Mouse (Mus musculus) intestine, postnatal 0 days (tissue): Measurements from ENCODE around the gene Gng3. TPM values are rescaled to one million over a fixed set of nuclear protein-coding genes. Genes with fewer than 3 reads are reported as not detected.
A peak's percentile ranks its signal among the peaks of the same experiment; 100 is the strongest.

ENCODE experiments used
- ATAC-seq: fragments of 200-750 bp; cut with Nextera tagmentation; 2 replicates; pipeline ENCODE4 v1.8.0; 2017; ENCODE audit warnings: mild to moderate bottlenecking, moderate TSS enrichment, moderate library complexity
- H3K27ac ChIP-seq: fragments of 300-500 bp; sonication (generic); 2 replicates; pipeline ENCODE4 v1.5.1; 2014; ENCODE audit warnings: mild to moderate bottlenecking, low read depth, low read length, moderate library complexity
- H3K27me3 ChIP-seq: fragments of 300-500 bp; sonication (generic); replicated peaks from 2 replicates; pipeline ENCODE4 v1.6.1; 2014; ENCODE audit warnings: low read length, mixed read lengths; ENCODE audit not compliant: control insufficient read depth, insufficient read depth
- H3K36me3 ChIP-seq: fragments of 300-500 bp; sonication (generic); 2 replicates; pipeline ENCODE4 v1.6.1; 2014; ENCODE audit warnings: mild to moderate bottlenecking, moderate library complexity; ENCODE audit not compliant: control insufficient read depth, insufficient read depth
- H3K4me1 ChIP-seq: fragments of 300-500 bp; sonication (generic); replicated peaks from 2 replicates; pipeline ENCODE4 v1.6.1; 2014; ENCODE audit warnings: antibody characterized with exemption, low read length, mixed read lengths; ENCODE audit not compliant: control insufficient read depth, insufficient read depth
- H3K4me2 ChIP-seq: fragments of 300-500 bp; sonication (generic); replicated peaks from 2 replicates; pipeline ENCODE4 v1.6.1; 2014; ENCODE audit warnings: low read depth, mild to moderate bottlenecking, moderate library complexity
- H3K4me3 ChIP-seq: fragments of 300-500 bp; sonication (generic); 2 replicates; pipeline ENCODE4 v1.5.1; 2014; ENCODE audit warnings: low read depth, low read length
- H3K9ac ChIP-seq: fragments of 300-500 bp; sonication (generic); 2 replicates; pipeline ENCODE4 v1.6.1; 2014; ENCODE audit warnings: mild to moderate bottlenecking, low read depth, low read length
- H3K9me3 ChIP-seq: fragments of 300-500 bp; sonication (generic); 2 replicates; pipeline ENCODE4 v1.6.1; 2016; ENCODE audit warnings: mixed run types; ENCODE audit not compliant: control insufficient read depth
- CTCF ChIP-seq: sonication (generic); IDR thresholded peaks from 2 replicates; pipeline ENCODE4 v1.5.1; 2016; ENCODE audit warnings: low read depth, mild to moderate bottlenecking, control low read depth, antibody characterized with exemption, moderate library complexity
- WGBS: fragments of 180-500 bp; shearing (Covaris S2); extraction: QIAGEN DNeasy Blood & Tissue Kit; methylation state at CpG from one replicate; pipeline ENCODE4 v1.1.7; 2014; 5-methylcytosine and 5-hydroxymethylcytosine counted together
- polyA plus RNA-seq: library from polyadenylated mRNA; unstranded; fragments of >200 nt; fragmentation: Nextera tagmentation; extraction: Ambion mirVana; gene quantifications from 2 replicates; pipeline ENCODE4 v1.2.1, GENCODE M21; 2015

Gng3 gene
- polyA plus RNA-seq, result 9.4 and 10.9 TPM in 2 replicates

DNA sequence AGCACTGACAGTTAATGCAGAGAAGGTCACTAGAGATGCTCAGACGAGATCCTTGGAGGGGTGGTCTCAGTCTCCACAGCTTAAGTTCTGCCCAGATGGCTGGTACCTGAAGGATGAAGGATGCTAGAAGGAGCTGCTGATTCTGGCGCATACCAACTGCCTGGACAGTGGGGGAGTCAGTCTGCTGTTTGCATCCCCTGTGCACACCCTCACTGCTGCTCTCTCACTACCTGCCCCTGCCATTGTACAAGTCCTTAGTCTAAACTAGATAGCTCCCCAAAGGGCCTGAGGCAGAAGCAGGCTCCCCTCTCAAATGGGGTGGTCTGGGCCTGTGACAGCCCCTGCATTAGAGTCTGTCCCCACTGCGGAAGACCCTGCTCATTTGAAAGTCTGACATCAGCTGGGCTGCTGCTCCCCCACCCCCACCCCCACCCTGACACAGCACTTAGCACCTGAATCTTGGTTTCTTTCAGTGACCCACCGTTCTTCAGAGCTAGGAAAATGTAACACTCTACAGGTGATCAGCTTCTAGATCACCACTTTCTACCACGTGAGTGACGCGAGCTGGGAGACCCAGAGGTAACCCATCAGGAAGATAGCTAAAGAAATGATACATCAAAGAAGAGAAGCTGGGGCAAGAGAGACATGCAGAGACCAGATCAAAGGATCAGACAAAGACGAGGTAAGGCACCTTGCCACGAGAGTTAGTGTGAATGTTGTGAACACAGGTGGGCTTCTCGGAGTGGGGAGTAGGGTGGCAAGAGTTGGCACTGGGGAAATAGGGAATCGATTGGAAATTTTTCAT lies at the start of gene Gng3:
Gng3 (minus strand) TSS at position 92 of the 805 bp plus-strand sequence.
- ATAC-seq, result no peak
- WGBS, result 81% methylated on average over 11 of the region's 11 CpGs
- peak within 1 kb of the TSS; percentile 83 for H3K9ac ChIP-seq

DNA sequence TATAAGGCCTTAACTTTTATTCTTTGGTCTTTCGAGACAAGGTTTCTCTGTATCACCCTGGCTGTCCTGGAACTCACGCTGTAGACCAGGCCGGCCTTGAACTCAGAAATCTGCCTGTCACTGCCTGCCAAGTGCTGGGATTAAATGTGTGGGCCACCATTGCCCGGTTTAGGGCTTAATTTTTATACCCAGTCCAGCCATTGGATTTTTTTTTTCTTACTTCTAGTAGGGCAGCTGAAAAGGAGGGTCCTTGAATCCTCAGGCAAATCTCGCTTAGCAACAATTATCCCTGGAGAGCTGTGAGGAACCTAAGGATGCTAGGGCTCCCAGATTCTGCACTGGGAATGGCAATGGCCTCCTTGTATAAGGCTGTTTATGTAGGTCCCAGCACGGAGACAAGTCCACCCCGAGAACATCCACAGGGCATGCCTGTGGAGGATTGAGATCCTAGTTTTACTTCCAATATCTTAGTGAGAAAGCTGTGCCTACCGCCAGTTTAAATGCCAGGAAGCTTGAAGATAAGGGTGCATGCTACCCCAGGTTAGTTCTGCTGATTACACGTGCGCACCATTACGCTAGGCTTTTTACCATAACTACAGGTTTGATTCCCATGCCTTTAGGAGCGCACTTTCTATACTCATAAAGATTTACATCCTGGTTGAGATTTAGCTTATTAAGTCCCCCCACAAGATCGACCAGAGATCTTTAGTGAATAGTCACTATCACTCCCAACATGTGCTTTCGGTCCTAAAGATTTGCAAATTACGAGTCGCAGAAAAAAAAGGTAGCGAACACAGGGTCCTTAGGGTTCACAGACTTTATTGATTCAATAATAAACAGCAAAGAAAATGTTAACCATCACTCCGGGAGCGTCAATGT lies 48.8 kb upstream of the Gng3 start:
- Histone ChIP-seq H3K4me3 (peak overlapping the region; percentile 67), H3K4me2 (peak overlapping the region; percentile 66), H3K36me3 (peaks cover 11% of the 10 kb centered on the region), H3K4me1 (0 out of 2 replicates have a peak, but pooled peaks cover 3% of the 10 kb centered on the region), H3K9me3 (no peaks in the 10 kb centered on the region), H3K9ac (peak overlapping the region; percentile 65), H3K27me3 (no peaks in the 10 kb centered on the region), H3K27ac (peak overlapping the region; percentile 65; the same call in 1 of the 2 replicates)
- TF ChIP-seq CTCF, result no peak
- no peak for ATAC-seq
- 15% methylated on average over 19 of the region's 19 CpGs for WGBS

More for the DNA sequence above, at the start of gene Gng3:
- no peaks in the 10 kb centered on the region for H3K4me1 ChIP-seq
- H3K27me3 ChIP-seq, result no peaks in the 10 kb centered on the region
- H3K27ac ChIP-seq, result peak within 1 kb of the TSS; percentile 92
- no peaks in the 10 kb centered on the region for H3K9me3 ChIP-seq
- H3K4me2 ChIP-seq, result peak within 1 kb of the TSS; percentile 89
- peaks cover 11% of the 10 kb centered on the region; the same call in 1 of the 2 replicates for H3K36me3 ChIP-seq
- H3K4me3 ChIP-seq, result peak within 1 kb of the TSS; percentile 62
- no peak for TF ChIP-seq CTCF

DNA sequence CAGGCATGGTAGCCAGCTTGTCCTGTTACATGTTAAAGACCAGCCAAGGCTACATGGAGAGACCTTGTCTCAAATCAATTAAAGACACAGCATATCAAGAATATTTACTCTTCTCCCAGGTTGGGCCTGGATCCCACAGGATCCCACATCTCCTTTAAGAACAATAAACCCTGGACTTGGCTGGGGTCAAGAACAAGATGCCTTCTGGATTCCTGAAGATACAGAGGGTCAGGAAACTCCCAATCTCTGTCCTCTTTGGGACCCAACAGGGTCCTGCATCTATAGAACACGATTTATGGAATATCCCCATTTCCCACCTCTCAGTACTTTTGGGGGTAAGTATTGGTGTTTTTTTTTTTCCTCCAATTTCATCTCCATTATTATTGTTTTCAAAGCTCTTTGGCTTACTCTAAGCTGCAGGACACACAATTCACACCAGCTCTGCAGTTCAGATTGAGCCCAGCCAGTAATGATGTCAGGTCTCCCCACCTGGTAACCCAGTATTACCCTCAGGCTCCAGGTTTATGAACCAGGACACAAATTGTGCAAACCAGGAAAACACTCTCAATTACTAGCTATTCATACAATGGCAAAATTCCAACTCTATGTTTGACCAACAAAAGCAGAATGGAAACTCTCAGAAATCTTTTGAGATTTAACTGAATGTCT lies 48.1 kb upstream of the Gng3 start:
- Histone ChIP-seq H3K27me3 (no peaks in the 10 kb centered on the region), H3K9me3 (no peaks in the 10 kb centered on the region), H3K4me2 (no peak overlapping the region), H3K4me1 (0 out of 2 replicates have a peak, but pooled peaks cover 3% of the 10 kb centered on the region), H3K4me3 (no peak overlapping the region), H3K9ac (no peak overlapping the region), H3K36me3 (peaks cover 11% of the 10 kb centered on the region), H3K27ac (no peak overlapping the region)
- 52% methylated on average over 1 of the region's 1 CpGs for WGBS
- no peak for TF ChIP-seq CTCF
- ATAC-seq, result no peak

DNA sequence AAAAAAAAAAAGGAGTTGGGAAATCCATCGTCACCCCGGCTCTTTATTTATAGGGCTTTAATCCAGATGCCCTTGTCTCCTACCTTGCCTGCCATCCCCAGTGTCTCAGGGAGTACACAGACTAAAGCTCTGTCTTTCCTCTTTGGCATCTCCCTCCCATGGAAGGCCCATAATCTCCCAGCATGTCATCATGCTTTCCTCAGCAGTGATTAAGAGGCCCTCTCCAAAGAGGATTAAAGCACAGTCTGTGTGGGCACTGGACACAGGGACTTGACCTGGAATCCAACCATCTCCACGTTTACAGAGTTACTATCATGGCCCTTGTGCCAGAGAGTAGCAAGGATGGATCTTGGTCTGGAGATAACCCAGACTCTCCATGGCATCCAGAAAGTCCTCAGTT lies 44.6 kb upstream of the Gng3 start, which contains the start of the genes Lbhd1 and Gm49403:
Lbhd1 (plus strand) TSS at position 117 of the 400 bp plus-strand sequence.
Gm49403 (plus strand) TSS at position 315 of the 400 bp plus-strand sequence.
- no peak within 1 kb of the TSS for H3K9ac ChIP-seq
- no peaks in the 10 kb centered on the region for H3K27me3 ChIP-seq
- no peak within 1 kb of the TSS for H3K4me2 ChIP-seq
- no peak within 1 kb of the TSS for H3K27ac ChIP-seq
- no peak for ATAC-seq
- WGBS, result 75% methylated on average over 3 of the region's 3 CpGs
- H3K9me3 ChIP-seq, result no peaks in the 10 kb centered on the region
- no peaks in the 10 kb centered on the region for H3K36me3 ChIP-seq
- H3K4me1 ChIP-seq, result 0 out of 2 replicates have a peak, but pooled peaks cover 3% of the 10 kb centered on the region
- TF ChIP-seq CTCF, result no peak
- H3K4me3 ChIP-seq, result no peak within 1 kb of the TSS

DNA sequence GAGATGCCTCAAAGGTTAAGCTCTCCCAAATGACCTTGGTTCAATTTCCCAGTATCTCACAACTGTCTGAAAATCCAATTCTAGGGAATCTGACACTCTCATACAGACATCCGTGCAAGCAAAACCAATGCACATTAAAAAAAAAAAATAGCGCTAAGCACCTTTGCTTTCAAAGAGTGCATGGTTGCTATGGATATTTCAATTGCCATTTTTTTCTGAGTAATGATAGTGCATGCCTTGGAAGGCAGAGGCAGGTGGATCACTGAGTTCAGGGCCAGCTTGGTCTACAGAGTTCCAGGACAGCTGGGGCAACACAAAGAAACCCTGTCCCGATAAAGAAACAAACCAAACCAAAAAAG lies 42.0 kb upstream of the Gng3 start:
- peak overlapping the region; percentile 78 for H3K9ac ChIP-seq
- peak; percentile 26; the same call in 1 of the 2 replicates for ATAC-seq
- no peaks in the 10 kb centered on the region for H3K9me3 ChIP-seq
- TF ChIP-seq CTCF, result no peak
- H3K36me3 ChIP-seq, result peaks cover 15% of the 10 kb centered on the region
- no peak overlapping the region for H3K27ac ChIP-seq
- WGBS, result 14% methylated on average over 3 of the region's 3 CpGs
- peak overlapping the region; percentile 61 for H3K4me3 ChIP-seq
- peak overlapping the region; percentile 81 for H3K4me2 ChIP-seq
- H3K27me3 ChIP-seq, result no peaks in the 10 kb centered on the region
- H3K4me1 ChIP-seq, result no peaks in the 10 kb centered on the region
